ENCODE assay signal across 9 mouse cellular contexts in genomic region chr5:36696504-36697300, GRCm38 (mm10). TPM values are rescaled to one million over a fixed set of nuclear protein-coding genes. Genes with fewer than 3 reads are reported as not detected.
DNase-seq lines count a peak whose midpoint lies in the region; ATAC-seq and TF ChIP-seq lines count a peak whose summit lies in the region.
"Had no signal": no experiment of that assay in that cellular context is flagged by ENCODE, and none has a peak within 500 bp of the region (broad histone marks: within the 10 kb centered on the region; RNA-seq: fewer than 3 reads in every experiment).

No protein-coding gene starts in this region.

- ATAC-seq in forebrain, embryonic 14.5 days, result no peak
- no peak for ATAC-seq in midbrain, embryonic 13.5 days

- no peaks in the 10 kb centered on the region for H3K36me3 ChIP-seq in E14TG2a.4 (ENCODE audit: insufficient read depth, low read length)
- H3K36me3 ChIP-seq in forebrain, embryonic 14.5 days (ENCODE audit: control insufficient read depth, insufficient read depth, low read length), result no peaks in the 10 kb centered on the region
- no peaks in the 10 kb centered on the region for H3K36me3 ChIP-seq in kidney, adult 2 months (ENCODE audit: control insufficient read depth, insufficient read depth, low read length)
- no peaks in the 10 kb centered on the region for H3K36me3 ChIP-seq in midbrain, embryonic 13.5 days

- peak; percentile 40 to 48 for DNase-seq in cerebellum, adult 2 months
- no peak for DNase-seq in cerebellum, postnatal 36 days
- peak; percentile 7 for DNase-seq in forebrain, embryonic 14.5 days (ENCODE audit: low spot score)
- DNase-seq in kidney, adult 2 months, result peak; percentile 92
- DNase-seq in frontal cortex, postnatal 14 days (ENCODE audit: low spot score in 2 of 2), result no peak
- DNase-seq in thymus, postnatal 0 days (ENCODE audit: low spot score), result no peak

- peak overlapping the region; percentile 74 for H3K4me2 ChIP-seq in forebrain, embryonic 14.5 days (ENCODE audit: low read length)
- H3K4me2 ChIP-seq in midbrain, embryonic 13.5 days (replicated peaks), result peak overlapping the region; percentile 78

- no peaks in the 10 kb centered on the region for H3K9me3 ChIP-seq in E14TG2a.4 (ENCODE audit: low read length)
- H3K9me3 ChIP-seq in forebrain, embryonic 14.5 days (replicated peaks; ENCODE audit: control insufficient read depth, low read length), result no peaks in the 10 kb centered on the region
- H3K9me3 ChIP-seq in midbrain, embryonic 13.5 days, result no peaks in the 10 kb centered on the region
- H3K9me3 ChIP-seq: G1E had no signal

- TF ChIP-seq POLR2A in cerebellum, adult 2 months (IDR thresholded peaks at IDR 0.05; ENCODE audit: borderline replicate concordance, insufficient read depth, low read length), result no peak
- TF ChIP-seq POLR2A in kidney, adult 2 months (IDR thresholded peaks at IDR 0.05; ENCODE audit: low read depth, low read length), result no peak

- no peak overlapping the region; the same call in 1 of the 2 replicates for H3K27ac ChIP-seq in cerebellum, adult 2 months (ENCODE audit: insufficient read depth, low read length)
- H3K27ac ChIP-seq in forebrain, embryonic 14.5 days (ENCODE audit: low read depth, low read length), result no peak overlapping the region
- peak overlapping the region; percentile 89 for H3K27ac ChIP-seq in kidney, adult 2 months (ENCODE audit: insufficient read depth, low read depth, low read length)
- H3K27ac ChIP-seq in midbrain, embryonic 13.5 days, result no peak overlapping the region

- no peak for TF ChIP-seq CTCF in cerebellum, adult 2 months (IDR thresholded peaks at IDR 0.05; ENCODE audit: borderline replicate concordance, insufficient read depth, low read depth, low read length)
- no peak for TF ChIP-seq CTCF in E14TG2a.4 (conservative IDR thresholded peaks at IDR 0.05; ENCODE audit: low read length)
- TF ChIP-seq CTCF in kidney, adult 2 months (conservative IDR thresholded peaks at IDR 0.05; ENCODE audit: insufficient read depth, insufficient read length, low read depth, low read length), result no peak

- no peaks in the 10 kb centered on the region for H3K27me3 ChIP-seq in cerebellum, adult 2 months (ENCODE audit: control insufficient read depth, insufficient read depth, low read length)
- H3K27me3 ChIP-seq in E14TG2a.4 (ENCODE audit: insufficient read depth, low read length), result peaks cover 32% of the 10 kb centered on the region
- no peaks in the 10 kb centered on the region for H3K27me3 ChIP-seq in forebrain, embryonic 14.5 days (replicated peaks; ENCODE audit: control insufficient read depth, insufficient read depth, low read length)
- H3K27me3 ChIP-seq in kidney, adult 2 months (replicated peaks; ENCODE audit: control insufficient read depth, insufficient read depth, low read length), result no peaks in the 10 kb centered on the region
- H3K27me3 ChIP-seq in midbrain, embryonic 13.5 days, result no peaks in the 10 kb centered on the region

- peaks cover 5% of the 10 kb centered on the region for H3K4me1 ChIP-seq in cerebellum, adult 2 months (ENCODE audit: control insufficient read depth, insufficient read depth, low read length)
- peaks cover 22% of the 10 kb centered on the region for H3K4me1 ChIP-seq in E14TG2a.4 (replicated peaks; ENCODE audit: low read depth, low read length)
- peaks cover 8% of the 10 kb centered on the region for H3K4me1 ChIP-seq in forebrain, embryonic 14.5 days (ENCODE audit: control insufficient read depth, insufficient read depth, low read length)
- H3K4me1 ChIP-seq in kidney, adult 2 months (ENCODE audit: control insufficient read depth, insufficient read depth, low read length), result peaks cover 26% of the 10 kb centered on the region; the same call in 1 of the 2 replicates
- H3K4me1 ChIP-seq in midbrain, embryonic 13.5 days (replicated peaks), result peaks cover 33% of the 10 kb centered on the region

- H3K4me3 ChIP-seq in cerebellum, adult 2 months (replicated peaks; ENCODE audit: insufficient read depth, low read depth, low read length), result no peak overlapping the region
- peak overlapping the region; percentile 85 for H3K4me3 ChIP-seq in E14TG2a.4 (replicated peaks; ENCODE audit: low read length)
- H3K4me3 ChIP-seq in forebrain, embryonic 14.5 days (ENCODE audit: low read depth, low read length), result peak overlapping the region; percentile 76; the same call in 1 of the 2 replicates
- no peak overlapping the region for H3K4me3 ChIP-seq in kidney, adult 2 months (ENCODE audit: insufficient read depth, low read depth, low read length)
- peak overlapping the region; percentile 88 for H3K4me3 ChIP-seq in midbrain, embryonic 13.5 days (replicated peaks)

- H3K9ac ChIP-seq in forebrain, embryonic 14.5 days (ENCODE audit: low read length), result peak overlapping the region; percentile 89
- H3K9ac ChIP-seq in midbrain, embryonic 13.5 days (replicated peaks), result no peak overlapping the region

- 69% methylated on average over 11 of the region's 11 CpGs for WGBS in cerebellum, adult 2 months
- 80% methylated on average over 11 of the region's 11 CpGs for WGBS in forebrain, embryonic 14.5 days
- 55% methylated on average over 11 of the region's 11 CpGs for WGBS in kidney, adult 2 months
- 81% methylated on average over 11 of the region's 11 CpGs for WGBS in midbrain, embryonic 13.5 days

RNA-seq across cellular contexts. Expression of gene D5Ertd579e, which starts 0.9 kb away (rescaled TPM):
- polyA plus RNA-seq in cerebellum, adult 2 months (2012; rRNA removed), result 69.4 and 75.9 TPM in 2 replicates
- 30.2 and 38.6 TPM in 2 replicates for polyA plus RNA-seq in forebrain, embryonic 14.5 days (2014; fragmentation: Nextera tagmentation; extraction: Ambion mirVana)
- polyA plus RNA-seq in kidney, adult 2 months (2012; rRNA removed), result 22.1 and 23.1 TPM in 2 replicates
- 39.4 and 40.5 TPM in 2 replicates for polyA plus RNA-seq in midbrain, embryonic 13.5 days (2015; fragmentation: Nextera tagmentation; extraction: Ambion mirVana)
- 20.9 and 27.1 TPM in 2 replicates for polyA plus RNA-seq in thymus, postnatal 0 days (2015; fragmentation: Nextera tagmentation; extraction: Ambion mirVana)

RNA-seq across cellular contexts. Expression of gene Bloc1s4, which starts 51.7 kb away (rescaled TPM):
- polyA plus RNA-seq in cerebellum, adult 2 months (2012; rRNA removed), result 27.0 and 27.7 TPM in 2 replicates
- polyA plus RNA-seq in forebrain, embryonic 14.5 days (2014; fragmentation: Nextera tagmentation; extraction: Ambion mirVana), result 23.9 and 27.7 TPM in 2 replicates
- 15.8 and 21.1 TPM in 2 replicates for polyA plus RNA-seq in kidney, adult 2 months (2012; rRNA removed)
- polyA plus RNA-seq in midbrain, embryonic 13.5 days (2015; fragmentation: Nextera tagmentation; extraction: Ambion mirVana), result 23.7 and 27.6 TPM in 2 replicates
- 37.3 and 42.2 TPM in 2 replicates for polyA plus RNA-seq in thymus, postnatal 0 days (2015; fragmentation: Nextera tagmentation; extraction: Ambion mirVana)

Comparison
In these comparisons a context has a peak if more than half of its experiments do, and no peak if none do; other contexts are left out.
1. DNase-seq: peak in cerebellum, adult 2 months (2 of 2), forebrain, embryonic 14.5 days (single experiment) and kidney, adult 2 months (single experiment); none in cerebellum, postnatal 36 days (0 of 2), frontal cortex, postnatal 14 days (0 of 2) and thymus, postnatal 0 days (single experiment).
2. H3K4me3 ChIP-seq: peak in E14TG2a.4 (single experiment), forebrain, embryonic 14.5 days (single experiment) and midbrain, embryonic 13.5 days (single experiment); none in cerebellum, adult 2 months (single experiment) and kidney, adult 2 months (single experiment).